8 mouse cellular contexts compared by ENCODE assay signal in genomic region chr4:72201521-72201991, GRCm38 (mm10). TPM values are rescaled to one million over a fixed set of nuclear protein-coding genes. Genes with fewer than 3 reads are reported as not detected.
DNase-seq lines count a peak whose midpoint lies in the region; ATAC-seq and TF ChIP-seq lines count a peak whose summit lies in the region.

No protein-coding gene starts in this region.

- H3K4me1 ChIP-seq in heart, adult 2 months (ENCODE audit: control insufficient read depth, insufficient read depth, low read length): peaks cover 1% of the 10 kb centered on the region; the same call in 1 of the 2 replicates
- H3K4me1 ChIP-seq in kidney, adult 2 months (ENCODE audit: control insufficient read depth, insufficient read depth, low read length): peaks cover 3% of the 10 kb centered on the region; the same call in 1 of the 2 replicates
- peaks cover 3% of the 10 kb centered on the region in 2 experiments; a peak in 3 of 4 replicates for H3K4me1 ChIP-seq in liver, embryonic 14.5 days (replicated peaks; ENCODE audit: control insufficient read depth in 2 of 2, insufficient read depth in 2 of 2, low read length in 1 of 2)

- no peak for TF ChIP-seq POLR2A in heart, adult 2 months (IDR thresholded peaks at IDR 0.05; ENCODE audit: insufficient read depth, low read depth, low read length)
- no peak for TF ChIP-seq POLR2A in kidney, adult 2 months (IDR thresholded peaks at IDR 0.05; ENCODE audit: low read depth, low read length)

- intact Hi-C loops in heart, adult 2 months (cut with DNase I): loop anchor here (10.0 kb wide), 1 partner anchor 1667 kb away; the partner anchor contains the start of gene Megf9

- peak overlapping the region; percentile 52 for H3K4me3 ChIP-seq in C2C12 (ENCODE audit: insufficient read depth, poor library complexity, severe bottlenecking)
- peak overlapping the region; percentile 89 for H3K4me3 ChIP-seq in heart, adult 2 months
- H3K4me3 ChIP-seq in kidney, adult 2 months (ENCODE audit: insufficient read depth, low read depth, low read length): peak overlapping the region; percentile 62
- H3K4me3 ChIP-seq in liver, embryonic 14.5 days (ENCODE audit: insufficient read depth in 1 of 2, low read depth in 2 of 2, low read length in 2 of 2): peak overlapping the region; percentile 84 to 87

- H3K79me3 ChIP-seq in C2C12 (ENCODE audit: low read depth): peaks cover 25% of the 10 kb centered on the region

- no peak for TF ChIP-seq EP300 in heart, adult 2 months (IDR thresholded peaks at IDR 0.05; ENCODE audit: insufficient read depth, low read depth, low read length)
- no peak for TF ChIP-seq EP300 in liver, embryonic 14.5 days (IDR thresholded peaks at IDR 0.05; ENCODE audit: low read depth)

- H3K79me2 ChIP-seq in C2C12 (ENCODE audit: control insufficient read depth, insufficient read depth): peaks cover 44% of the 10 kb centered on the region
- no peaks in the 10 kb centered on the region for H3K79me2 ChIP-seq in heart, adult 2 months (replicated peaks; ENCODE audit: control insufficient read depth, insufficient read depth, low read length)

- peak; percentile 43 for DNase-seq in adipocyte (ENCODE audit: low spot score)
- peak; percentile 72 for DNase-seq in embryo, embryonic 9.5 days (ENCODE audit: extremely low spot score)
- DNase-seq in heart, adult 2 months: peak in 1 of 2 experiments; percentile 63
- DNase-seq in kidney, adult 2 months: peak; percentile 63
- DNase-seq in liver, embryonic 14.5 days (ENCODE audit: low read depth in 3 of 3, low spot score in 3 of 3): peak in 1 of 3 experiments; percentile 29
- peak; percentile 77 for DNase-seq in neural tube, embryonic 10.5 days (ENCODE audit: extremely low spot score, low spot score)
- DNase-seq in urinary bladder, postnatal 25 days (ENCODE audit: low spot score): peak; percentile 23

- peak overlapping the region; percentile 97 for H3K4me2 ChIP-seq in liver, embryonic 14.5 days (ENCODE audit: low read depth)

- H3K9me3 ChIP-seq in liver, embryonic 14.5 days (ENCODE audit: control insufficient read depth, low read length): no peaks in the 10 kb centered on the region

- H3K27ac ChIP-seq in heart, adult 2 months: peak overlapping the region; percentile 68
- peak overlapping the region; percentile 26 for H3K27ac ChIP-seq in kidney, adult 2 months (ENCODE audit: insufficient read depth, low read depth, low read length)
- H3K27ac ChIP-seq in liver, embryonic 14.5 days: no peak overlapping the region

- WGBS in heart, adult 2 months: under 1% methylated on average over 24 of the region's 24 CpGs
- under 1% methylated on average over 24 of the region's 24 CpGs for WGBS in kidney, adult 2 months
- under 1% methylated on average over 24 of the region's 24 CpGs for WGBS in liver, embryonic 14.5 days (ENCODE audit: insufficient replicate concordance)

- H3K36me3 ChIP-seq in C2C12 (ENCODE audit: control insufficient read depth, insufficient read depth): peaks cover 6% of the 10 kb centered on the region
- H3K36me3 ChIP-seq in heart, adult 2 months (ENCODE audit: control insufficient read depth, insufficient read depth, low read length): peaks cover 7% of the 10 kb centered on the region
- H3K36me3 ChIP-seq in kidney, adult 2 months (ENCODE audit: control insufficient read depth, insufficient read depth, low read length): no peaks in the 10 kb centered on the region
- H3K36me3 ChIP-seq in liver, embryonic 14.5 days (replicated peaks; ENCODE audit: control insufficient read depth, insufficient read depth, low read depth): no peaks in the 10 kb centered on the region; the same call in 1 of the 2 replicates

- TF ChIP-seq CTCF in C2C12 (IDR thresholded peaks at IDR 0.05; ENCODE audit: control insufficient read depth, insufficient read depth, insufficient read length): no peak
- TF ChIP-seq CTCF in heart, adult 2 months (IDR thresholded peaks at IDR 0.05): no peak
- no peak for TF ChIP-seq CTCF in kidney, adult 2 months (conservative IDR thresholded peaks at IDR 0.05; ENCODE audit: insufficient read depth, insufficient read length, low read depth, low read length)
- no peak for TF ChIP-seq CTCF in liver, embryonic 14.5 days (IDR thresholded peaks at IDR 0.05; ENCODE audit: low read depth)

- ATAC-seq in liver, embryonic 14.5 days (ENCODE audit: insufficient read depth): no peak

- no peaks in the 10 kb centered on the region for H3K27me3 ChIP-seq in C2C12 (ENCODE audit: control insufficient read depth, insufficient read depth, insufficient read length)
- H3K27me3 ChIP-seq in heart, adult 2 months (ENCODE audit: control insufficient read depth, insufficient read depth, low read length): no peaks in the 10 kb centered on the region
- H3K27me3 ChIP-seq in kidney, adult 2 months (replicated peaks; ENCODE audit: control insufficient read depth, insufficient read depth, low read length): no peaks in the 10 kb centered on the region
- peaks cover 22% of the 10 kb centered on the region for H3K27me3 ChIP-seq in liver, embryonic 14.5 days (ENCODE audit: control insufficient read depth, insufficient read depth, low read length)

- peak overlapping the region; percentile 60 for H3ac ChIP-seq in C2C12 (ENCODE audit: control insufficient read depth, insufficient read length, low read depth)

- peak overlapping the region; percentile 29 for H3K9ac ChIP-seq in heart, adult 2 months (ENCODE audit: low read depth, low read length)
- H3K9ac ChIP-seq in liver, embryonic 14.5 days (replicated peaks): peak overlapping the region; percentile 33

TF ChIP-seq in C2C12, 6 proteins besides CTCF, POLR2A, EP300 and RAD21:
- TF ChIP-seq MYOG (IDR thresholded peaks at IDR 0.05; ENCODE audit: control insufficient read depth, extremely low read depth, insufficient read length): no peak
- TF ChIP-seq MYOD1 (IDR thresholded peaks at IDR 0.05; ENCODE audit: control insufficient read depth, insufficient read length, low read depth): no peak
- TF ChIP-seq FOSL1 (IDR thresholded peaks at IDR 0.05; ENCODE audit: insufficient read depth, low read length, poor library complexity, severe bottlenecking): no peak
- no peak for TF ChIP-seq MAX (IDR thresholded peaks at IDR 0.05)
- no peak for TF ChIP-seq USF1 (IDR thresholded peaks at IDR 0.05; ENCODE audit: low read depth)
- no peak for TF ChIP-seq CEBPB (IDR thresholded peaks at IDR 0.05; ENCODE audit: low read depth)

RNA-seq across cellular contexts. Expression of gene Tle1, which starts 0.8 kb away (rescaled TPM):
- 23.2 TPM for polyA plus RNA-seq in C2C12 (2012; fragmentation: generic; extraction: Trizol)
- 1 to 10 TPM; 8.2 to 9.5 TPM for total RNA-seq in heart, adult 2 months (2021)
- polyA plus RNA-seq in heart, adult 2 months (2012; rRNA removed): 8.8 and 8.9 TPM in 2 replicates
- 16.8 and 20.3 TPM in 2 replicates for polyA plus RNA-seq in kidney, adult 2 months (2012; rRNA removed)
- 9.1 and 9.4 TPM in 2 replicates for polyA plus RNA-seq in liver, embryonic 14.5 days (2012; rRNA removed)
- polyA plus RNA-seq in liver, embryonic 14.5 days (2014; fragmentation: Nextera tagmentation; extraction: Ambion mirVana): 5.8 and 7.7 TPM in 2 replicates
